Mouse (Mus musculus) ES-E14 (cell line): ENCODE results near the gene Defb30.

Experiments
- CHD2 ChIP-seq: IDR thresholded peaks from 2 replicates; pipeline ENCODE4 v1.6.1; 2014; ENCODE audit warnings: mild to moderate bottlenecking, low read depth, low read length, inconsistent platforms
- ZNF384 ChIP-seq: IDR thresholded peaks from 2 replicates; pipeline ENCODE4 v1.6.1; 2012; ENCODE audit warnings: low read depth, low read length, inconsistent platforms

- TF ChIP-seq ZNF384 (no peak), CHD2 (no peak)
Observed at GRCm38 (mm10) chr14:62997777-62998176, 52.0 kb downstream of the Defb30 start, which contains the start of gene Defb47.
